Mouse (Mus musculus) megakaryocyte, embryonic 14.5 days (primary cell): ENCODE data around the gene Pqlc2. TPM values are rescaled to one million over a fixed set of nuclear protein-coding genes. Genes with fewer than 3 reads are reported as not detected.
A peak's percentile ranks its signal among the peaks of the same experiment; 100 is the strongest.

ENCODE experiments used
- H3K27me3 ChIP-seq: replicated peaks from 2 replicates; pipeline ENCODE3; 2012; ENCODE audit warnings: inconsistent platforms
- H3K36me3 ChIP-seq: replicated peaks from 2 replicates; pipeline ENCODE3; 2012; ENCODE audit warnings: low read length, inconsistent platforms, mixed read lengths
- H3K4me1 ChIP-seq: 2 replicates; pipeline ENCODE4 v1.6.1; 2012; ENCODE audit warnings: inconsistent platforms
- H3K4me3 ChIP-seq: replicated peaks from 2 replicates; pipeline ENCODE3; 2012; ENCODE audit warnings: moderate library complexity, mild to moderate bottlenecking, inconsistent platforms
- H3K9me3 ChIP-seq: 2 replicates; pipeline ENCODE4 v1.6.1; 2012; ENCODE audit warnings: inconsistent platforms
- FLI1 ChIP-seq: IDR thresholded peaks from 2 replicates; pipeline ENCODE4 v1.6.1; 2012; ENCODE audit warnings: low read length, inconsistent platforms, mixed read lengths
- GATA1 ChIP-seq: IDR thresholded peaks from 3 replicates; pipeline ENCODE4 v1.6.1; 2012; ENCODE audit warnings: mixed read lengths, low read length, inconsistent platforms, borderline replicate concordance
- polyA plus RNA-seq: library from polyadenylated mRNA; stranded (reverse); fragments of >175 nt; gene quantifications from 2 replicates; pipeline ENCODE4 v1.2.3, GENCODE M21; 2012; ENCODE audit warnings: low replicate concordance; ENCODE audit not compliant: insufficient read depth

Gene Pqlc2
- 26.5 and 33.4 TPM in 2 replicates for polyA plus RNA-seq

GRCm38 (mm10) chr4:139310171-139310898 lies at the start of gene Pqlc2, which contains the start of gene Akr7a5:
Gene Pqlc2, minus strand, starts transcription at chr4:139310708.
Gene Akr7a5, plus strand, starts transcription at chr4:139310744.
- Histone ChIP-seq H3K4me3 (peak within 1 kb of the TSS; percentile 97), H3K27me3 (peaks cover 19% of the 10 kb centered on the region), H3K9me3 (no peaks in the 10 kb centered on the region), H3K36me3 (peaks cover 48% of the 10 kb centered on the region), H3K4me1 (peaks cover 58% of the 10 kb centered on the region)
- TF ChIP-seq GATA1 (no peak), FLI1 (no peak)

GRCm38 (mm10) chr4:139357211-139357610 lies 46.7 kb upstream of the Pqlc2 start:
- Histone ChIP-seq H3K9me3 (no peaks in the 10 kb centered on the region), H3K4me1 (peaks cover 37% of the 10 kb centered on the region), H3K36me3 (peaks cover 82% of the 10 kb centered on the region), H3K4me3 (no peak overlapping the region), H3K27me3 (no peaks in the 10 kb centered on the region)
- TF ChIP-seq FLI1 = no peak
- TF ChIP-seq GATA1 = no peak

- Histone ChIP-seq H3K9me3 (no peaks in the 10 kb centered on the region), H3K27me3 (no peaks in the 10 kb centered on the region), H3K36me3 (peaks cover 60% of the 10 kb centered on the region), H3K4me3 (peak overlapping the region; percentile 100), H3K4me1 (peaks cover 46% of the 10 kb centered on the region)
- no peak for TF ChIP-seq FLI1
- no peak for TF ChIP-seq GATA1
Observed at GRCm38 (mm10) chr4:139352832-139353231, 42.3 kb upstream of the Pqlc2 start.

- peaks cover 59% of the 10 kb centered on the region for H3K36me3 ChIP-seq
- peak within 1 kb of the TSS; percentile 100 for H3K4me3 ChIP-seq
- peaks cover 46% of the 10 kb centered on the region for H3K4me1 ChIP-seq
- H3K27me3 ChIP-seq = no peaks in the 10 kb centered on the region
- no peak for TF ChIP-seq FLI1
- no peak for TF ChIP-seq GATA1
- H3K9me3 ChIP-seq = no peaks in the 10 kb centered on the region
Observed at GRCm38 (mm10) chr4:139351931-139352711, 41.6 kb upstream of the Pqlc2 start, which contains the start of the genes Mrto4, Emc1 and Ubr4. Gene Mrto4, minus strand, starts transcription at chr4:139352576. Gene Emc1, plus strand, starts transcription at chr4:139352587. Gene Ubr4, plus strand, starts transcription at chr4:139352609.

- Histone ChIP-seq H3K36me3 (peaks cover 48% of the 10 kb centered on the region), H3K9me3 (no peaks in the 10 kb centered on the region), H3K27me3 (peaks cover 7% of the 10 kb centered on the region), H3K4me3 (peak overlapping the region; percentile 14), H3K4me1 (peaks cover 13% of the 10 kb centered on the region)
- no peak for TF ChIP-seq GATA1
- TF ChIP-seq FLI1 = no peak
Observed at GRCm38 (mm10) chr4:139345416-139346019, 35.0 kb upstream of the Pqlc2 start.

- TF ChIP-seq FLI1 (no peak), GATA1 (no peak)
- peaks cover 35% of the 10 kb centered on the region for H3K36me3 ChIP-seq
- no peak overlapping the region for H3K4me3 ChIP-seq
- H3K27me3 ChIP-seq = peaks cover 7% of the 10 kb centered on the region
- H3K9me3 ChIP-seq = no peaks in the 10 kb centered on the region
- no peaks in the 10 kb centered on the region for H3K4me1 ChIP-seq
Observed at GRCm38 (mm10) chr4:139343718-139344117, 33.2 kb upstream of the Pqlc2 start.

- Histone ChIP-seq H3K4me3 (no peak overlapping the region), H3K4me1 (peaks cover 6% of the 10 kb centered on the region), H3K36me3 (peaks cover 15% of the 10 kb centered on the region), H3K9me3 (no peaks in the 10 kb centered on the region), H3K27me3 (peaks cover 7% of the 10 kb centered on the region)
- no peak for TF ChIP-seq GATA1
- TF ChIP-seq FLI1 = no peak
Observed at GRCm38 (mm10) chr4:139341556-139342233, 31.2 kb upstream of the Pqlc2 start.

- Histone ChIP-seq H3K27me3 (peaks cover 7% of the 10 kb centered on the region), H3K4me3 (no peak overlapping the region), H3K36me3 (peaks cover 7% of the 10 kb centered on the region), H3K4me1 (peaks cover 9% of the 10 kb centered on the region), H3K9me3 (no peaks in the 10 kb centered on the region)
- TF ChIP-seq FLI1 = no peak
- TF ChIP-seq GATA1 = no peak
Observed at GRCm38 (mm10) chr4:139340835-139341234, 30.3 kb upstream of the Pqlc2 start.

- no peak for TF ChIP-seq GATA1
- no peak for TF ChIP-seq FLI1
- no peak overlapping the region for H3K4me3 ChIP-seq
- H3K36me3 ChIP-seq = no peaks in the 10 kb centered on the region
- H3K9me3 ChIP-seq = no peaks in the 10 kb centered on the region
- H3K4me1 ChIP-seq = peaks cover 17% of the 10 kb centered on the region
- H3K27me3 ChIP-seq = peaks cover 7% of the 10 kb centered on the region
Observed at GRCm38 (mm10) chr4:139338145-139338544, 27.6 kb upstream of the Pqlc2 start.
